Comparison of ENCODE assay signal across 37 mouse cellular contexts in genomic region chr7:25311193-25311592, GRCm38 (mm10). TPM values are rescaled to one million over a fixed set of nuclear protein-coding genes. Genes with fewer than 3 reads are reported as not detected.
"Had no signal": no experiment of that assay in that cellular context is flagged by ENCODE, and none has a peak within 500 bp of the region (broad histone marks: within the 10 kb centered on the region; RNA-seq: fewer than 3 reads in every experiment).

No protein-coding gene starts in this region.

- H3K4me3 ChIP-seq: limb, embryonic 10.5 days; limb, embryonic 12.5 days; limb, embryonic 13.5 days; limb, embryonic 15.5 days; liver, embryonic 12.5 days; liver, embryonic 13.5 days; liver, embryonic 15.5 days; lung, embryonic 15.5 days; megakaryocyte, embryonic 14.5 days; midbrain, embryonic 10.5 days; midbrain, embryonic 12.5 days; midbrain, embryonic 13.5 days; midbrain, embryonic 15.5 days; myocyte; neural tube, embryonic 12.5 days had no signal

- DNase-seq: left cerebral cortex, postnatal 4 days; liver; liver, embryonic 13.5 days; liver, postnatal 0 days; lung, adult 18-20 months; lung, adult 2 months; lung, embryonic 14.5 days; lung, postnatal 10 days; lung, postnatal 14 days; lung, postnatal 36 days; lung, postnatal 4 days; midbrain, embryonic 14.5 days had no signal

- H3K36me3 ChIP-seq: limb, embryonic 10.5 days; limb, embryonic 12.5 days; limb, embryonic 13.5 days; limb, embryonic 15.5 days; liver, embryonic 12.5 days; liver, embryonic 13.5 days; liver, embryonic 15.5 days; lung, embryonic 15.5 days; midbrain, embryonic 10.5 days; midbrain, embryonic 12.5 days; midbrain, embryonic 15.5 days; neural tube, embryonic 12.5 days had no signal

- H3K27ac ChIP-seq: limb, embryonic 10.5 days; limb, embryonic 12.5 days; limb, embryonic 13.5 days; limb, embryonic 15.5 days; liver, embryonic 12.5 days; liver, embryonic 13.5 days; liver, embryonic 14.5 days; liver, embryonic 15.5 days; lung, embryonic 15.5 days; macrophage; midbrain, embryonic 10.5 days; midbrain, embryonic 12.5 days; midbrain, embryonic 13.5 days; midbrain, embryonic 15.5 days; neural tube, embryonic 12.5 days had no signal

- H3K9me3 ChIP-seq: limb, embryonic 10.5 days; limb, embryonic 12.5 days; limb, embryonic 13.5 days; limb, embryonic 15.5 days; liver, embryonic 12.5 days; liver, embryonic 13.5 days; liver, embryonic 15.5 days; lung, embryonic 15.5 days; megakaryocyte, embryonic 14.5 days; midbrain, embryonic 10.5 days; midbrain, embryonic 12.5 days; midbrain, embryonic 13.5 days; midbrain, embryonic 15.5 days; neural tube, embryonic 12.5 days had no signal

RNA-seq across cellular contexts. Expression of gene Tmem145, which starts 5.3 kb away (rescaled TPM):
- total RNA-seq: liver, adult 2 months; megakaryocyte progenitor cell, adult 5-6 weeks; megakaryocyte, adult 5-6 weeks; megakaryocyte-erythroid progenitor cell, adult 5-6 weeks; monocyte, adult 5-6 weeks had no signal
- polyA plus RNA-seq: liver, adult 2 months; liver, embryonic 14.5 days; liver, postnatal 0 days; lung, adult 2 months; lung, postnatal 0 days; macrophage had no signal

RNA-seq across cellular contexts. Expression of gene Prr19, which starts 10.0 kb away (rescaled TPM):
- total RNA-seq: left cerebral cortex, postnatal 25 days; left cerebral cortex, postnatal 36 days; liver, adult 2 months; megakaryocyte progenitor cell, adult 5-6 weeks; megakaryocyte, adult 5-6 weeks; megakaryocyte-erythroid progenitor cell, adult 5-6 weeks; monocyte, adult 5-6 weeks had no signal
- polyA plus RNA-seq: liver, adult 2 months; liver, embryonic 13.5 days; liver, embryonic 16.5 days; liver, postnatal 0 days; lung, adult 2 months; lung, postnatal 0 days; macrophage; myocyte had no signal
